Mouse (Mus musculus) kidney, adult 2 months (tissue): ENCODE data around the gene Pmm2.
A peak's percentile ranks its signal among the peaks of the same experiment; 100 is the strongest.

Source experiments
- CTCF ChIP-seq: fragments of 200-500 bp; conservative IDR thresholded peaks from 2 replicates; pipeline ENCODE4 v1.5.1; 2011; ENCODE audit warnings: low read depth, mild to moderate bottlenecking, control low read depth, low read length, moderate library complexity, mixed read lengths; ENCODE audit not compliant: insufficient read depth, insufficient read length
- POLR2A ChIP-seq: fragments of 200-500 bp; IDR thresholded peaks from one replicate; pipeline ENCODE4 v1.6.1; 2011; ENCODE audit warnings: low read depth, low read length, control low read depth

DNA sequence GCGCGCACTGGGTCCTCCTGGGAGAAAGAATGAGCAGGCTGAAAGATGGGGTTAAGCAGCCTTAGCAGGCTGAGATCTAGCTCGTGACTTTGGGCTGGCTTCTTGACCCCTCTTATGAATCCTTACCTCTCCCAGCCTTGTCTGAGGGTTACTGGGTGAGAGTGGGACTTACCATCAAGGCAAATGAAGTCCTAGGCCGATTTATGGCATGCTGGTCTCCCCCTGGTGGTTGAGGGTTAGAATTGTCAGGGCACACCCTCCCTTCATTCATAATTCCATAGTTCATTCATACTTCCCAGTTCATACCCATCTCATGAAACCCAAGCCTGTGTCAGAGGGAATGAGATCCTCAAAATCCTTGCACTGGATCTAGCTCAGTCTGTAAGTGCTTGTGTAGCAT, 39.3 kb downstream of the Pmm2 start:
- TF ChIP-seq CTCF (peak; percentile 85), POLR2A (no peak)
